Mouse (Mus musculus) layer of hippocampus, adult 9-11 months (tissue): ENCODE measurements around the gene BC017158.

Experiments
- DNase-seq: peaks from one replicate; pipeline ENCODE4 v3.0.0; 2022

BC017158 gene

DNA sequence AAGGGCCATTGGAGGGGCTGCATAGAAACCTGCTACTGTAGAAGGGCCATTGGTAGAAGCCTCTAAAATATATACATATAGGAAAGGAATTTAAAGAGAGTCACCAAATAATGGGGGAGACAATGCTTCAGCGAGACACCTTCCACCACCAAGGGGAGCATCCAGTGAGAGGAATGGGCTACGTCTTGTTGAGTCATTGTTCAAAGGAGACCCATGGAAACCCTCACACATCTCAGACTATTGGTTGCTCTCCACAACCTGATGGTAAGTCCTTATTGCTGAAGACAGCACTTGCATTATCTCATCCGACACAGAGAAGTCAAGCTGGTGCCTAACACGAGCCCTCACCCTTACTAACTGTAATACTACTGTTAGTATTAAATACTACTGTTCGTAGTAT is 42.2 kb downstream of the BC017158 start:
- DNase-seq, result no peak

DNA sequence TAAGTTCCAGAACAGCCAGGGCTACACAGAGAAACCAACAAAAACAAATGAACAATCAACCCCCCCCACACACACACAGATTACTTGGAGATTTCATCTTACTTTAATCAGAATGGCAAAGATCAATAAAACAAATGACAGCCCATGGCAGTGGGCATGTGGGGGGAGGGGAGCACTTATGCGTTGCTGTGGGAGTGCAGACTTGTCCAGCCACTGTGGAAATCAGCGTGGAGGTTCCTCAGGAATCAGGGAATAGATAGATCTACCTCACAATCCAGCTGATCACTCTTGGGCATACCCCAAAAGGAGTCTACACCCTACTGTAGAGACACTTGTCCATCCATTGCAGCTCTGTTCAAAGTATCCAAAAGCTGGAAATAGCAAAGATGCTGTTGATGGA is 43.0 kb downstream of the BC017158 start:
- DNase-seq, result no peak

DNA sequence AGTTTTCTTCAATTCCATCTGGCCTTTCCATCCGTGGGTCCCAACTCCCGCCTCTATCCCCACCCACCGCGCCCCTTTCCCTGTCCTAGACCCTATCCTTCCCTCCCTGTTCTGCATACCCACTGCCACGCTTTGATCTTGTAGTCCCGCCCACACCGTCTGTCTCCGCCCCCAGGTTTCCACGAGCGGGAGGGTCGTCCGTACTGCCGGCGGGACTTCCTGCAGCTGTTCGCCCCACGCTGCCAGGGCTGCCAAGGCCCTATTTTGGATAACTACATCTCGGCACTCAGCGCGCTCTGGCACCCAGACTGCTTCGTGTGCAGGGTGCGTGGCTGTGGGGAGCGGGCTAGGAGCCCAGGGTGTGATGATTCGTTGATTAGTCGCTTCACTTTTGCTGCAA is 45.4 kb downstream of the BC017158 start:
- DNase-seq, result peak; percentile 87

- DNase-seq, result no peak
Observed at GRCm38 (mm10) chr7:128251946-128252345, 46.0 kb downstream of the BC017158 start.

GRCm38 (mm10) chr7:128249998-128250397 is 48.0 kb downstream of the BC017158 start:
- DNase-seq, result no peak

DNA sequence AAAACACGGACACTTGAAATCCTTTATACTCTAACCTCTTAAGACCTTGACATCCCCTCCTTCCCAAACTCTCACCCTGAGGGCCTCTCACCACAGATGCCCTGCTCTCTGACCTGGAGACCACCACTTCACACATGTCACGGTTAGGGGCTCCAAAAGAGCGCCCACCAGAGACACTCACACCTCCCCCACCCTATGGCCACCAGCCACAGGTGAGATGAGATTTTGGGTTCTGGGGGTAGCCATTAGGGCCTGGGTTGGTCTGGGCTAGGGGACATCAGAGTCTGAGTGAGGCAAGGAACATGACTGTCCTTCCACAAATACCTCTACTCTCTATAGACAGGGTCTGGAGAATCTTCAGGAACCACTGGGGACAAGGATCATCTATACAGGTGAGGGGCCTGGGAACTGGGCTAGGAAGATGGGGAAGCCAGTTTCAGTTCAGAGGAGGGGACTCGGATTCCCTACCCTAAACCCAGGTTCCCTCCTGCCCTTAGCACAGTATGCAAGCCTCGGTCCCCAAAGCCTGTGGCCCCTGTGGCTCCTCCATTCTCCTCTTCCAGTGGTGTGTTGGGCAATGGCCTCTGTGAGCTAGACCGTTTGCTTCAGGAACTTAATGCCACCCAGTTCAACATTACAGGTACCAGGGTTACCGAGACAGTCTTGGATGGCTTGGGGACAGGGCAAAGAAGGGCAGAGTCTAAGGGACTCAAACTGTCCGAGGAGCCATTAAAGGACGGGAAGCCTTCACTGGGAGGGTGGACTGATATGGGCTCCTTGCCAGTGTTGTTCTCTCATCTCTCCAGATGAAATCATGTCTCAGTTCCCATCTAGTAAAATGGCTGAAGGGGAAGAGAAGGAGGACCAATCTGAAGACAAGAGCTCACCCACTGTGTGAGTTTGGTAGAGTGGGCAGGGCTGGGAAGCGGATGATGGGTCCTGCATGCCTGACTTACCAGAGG is 49.6 kb downstream of the BC017158 start:
- no peak for DNase-seq

DNA sequence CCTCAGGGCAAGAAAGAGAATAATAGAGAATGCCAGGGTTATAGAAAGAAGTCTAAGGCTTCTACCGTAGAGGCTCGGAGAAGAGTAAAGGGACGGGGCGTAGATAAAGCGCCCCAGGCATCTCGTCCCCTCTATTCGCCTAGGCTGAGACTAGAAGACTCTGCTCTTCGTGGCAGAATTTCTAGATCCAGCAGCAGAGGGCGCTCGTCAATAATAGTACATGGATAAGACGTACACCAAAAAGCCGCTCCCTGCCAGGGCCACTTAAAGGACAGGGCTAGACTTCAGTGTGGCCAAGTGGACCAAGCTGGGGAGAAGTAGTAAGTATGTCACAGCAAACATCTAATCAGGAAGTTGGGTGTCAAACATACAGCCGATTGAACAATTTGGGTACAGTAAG is 50.5 kb downstream of the BC017158 start:
- DNase-seq, result peak; percentile 85

GRCm38 (mm10) chr7:128246496-128247391 is 51.2 kb downstream of the BC017158 start, which contains the start of gene Tgfb1i1:
Gene Tgfb1i1, plus strand, starts transcription at chr7:128246812.
- DNase-seq, result peak; percentile 49

- DNase-seq, result no peak
Observed at GRCm38 (mm10) chr7:128245547-128245946, 52.4 kb downstream of the BC017158 start.

GRCm38 (mm10) chr7:128244410-128245025 is 53.5 kb downstream of the BC017158 start:
- no peak for DNase-seq

DNA sequence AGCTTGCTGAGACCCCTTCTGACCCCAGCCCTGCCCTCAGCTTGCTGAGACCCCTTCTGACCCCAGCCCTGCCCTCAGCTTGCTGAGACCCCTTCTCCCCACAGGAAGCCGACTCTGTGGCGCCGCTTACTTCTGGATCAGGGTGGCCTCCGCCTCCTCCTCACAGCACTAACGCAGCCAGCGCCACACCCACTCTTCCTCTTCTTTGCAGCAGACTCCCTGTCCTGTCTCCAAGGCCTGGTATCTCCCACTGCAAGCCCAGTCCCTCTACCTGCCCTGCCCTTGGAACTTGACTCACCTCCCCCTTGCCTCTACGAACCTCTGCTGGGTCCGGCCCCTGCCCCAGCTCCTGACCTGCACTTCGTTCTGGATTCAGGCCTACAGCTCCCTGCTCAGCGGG is 54.0 kb downstream of the BC017158 start:
- DNase-seq, result no peak

GRCm38 (mm10) chr7:128242331-128242730 is 55.6 kb downstream of the BC017158 start:
- no peak for DNase-seq

- DNase-seq, result no peak
Observed at GRCm38 (mm10) chr7:128240131-128240784, 57.7 kb downstream of the BC017158 start.

DNA sequence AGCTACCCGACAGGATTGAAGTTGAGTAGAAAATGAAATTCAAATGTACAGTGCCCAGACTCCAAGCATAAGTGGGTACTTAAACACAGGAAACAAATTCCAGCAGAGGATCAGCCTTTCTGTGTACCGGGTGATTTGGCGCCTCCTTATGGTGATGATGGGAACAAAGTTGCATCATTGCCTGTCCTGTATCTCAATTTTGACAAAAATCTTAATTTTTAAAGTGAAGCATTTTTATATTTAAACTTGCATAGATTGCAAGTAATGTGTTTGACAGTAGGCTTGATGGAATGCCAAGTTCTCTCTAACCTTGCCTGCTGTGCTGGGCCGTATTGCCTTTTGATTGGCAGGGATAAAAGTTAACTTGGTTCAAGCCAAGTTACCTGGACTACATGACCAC is 59.0 kb downstream of the BC017158 start:
- DNase-seq, result no peak

DNA sequence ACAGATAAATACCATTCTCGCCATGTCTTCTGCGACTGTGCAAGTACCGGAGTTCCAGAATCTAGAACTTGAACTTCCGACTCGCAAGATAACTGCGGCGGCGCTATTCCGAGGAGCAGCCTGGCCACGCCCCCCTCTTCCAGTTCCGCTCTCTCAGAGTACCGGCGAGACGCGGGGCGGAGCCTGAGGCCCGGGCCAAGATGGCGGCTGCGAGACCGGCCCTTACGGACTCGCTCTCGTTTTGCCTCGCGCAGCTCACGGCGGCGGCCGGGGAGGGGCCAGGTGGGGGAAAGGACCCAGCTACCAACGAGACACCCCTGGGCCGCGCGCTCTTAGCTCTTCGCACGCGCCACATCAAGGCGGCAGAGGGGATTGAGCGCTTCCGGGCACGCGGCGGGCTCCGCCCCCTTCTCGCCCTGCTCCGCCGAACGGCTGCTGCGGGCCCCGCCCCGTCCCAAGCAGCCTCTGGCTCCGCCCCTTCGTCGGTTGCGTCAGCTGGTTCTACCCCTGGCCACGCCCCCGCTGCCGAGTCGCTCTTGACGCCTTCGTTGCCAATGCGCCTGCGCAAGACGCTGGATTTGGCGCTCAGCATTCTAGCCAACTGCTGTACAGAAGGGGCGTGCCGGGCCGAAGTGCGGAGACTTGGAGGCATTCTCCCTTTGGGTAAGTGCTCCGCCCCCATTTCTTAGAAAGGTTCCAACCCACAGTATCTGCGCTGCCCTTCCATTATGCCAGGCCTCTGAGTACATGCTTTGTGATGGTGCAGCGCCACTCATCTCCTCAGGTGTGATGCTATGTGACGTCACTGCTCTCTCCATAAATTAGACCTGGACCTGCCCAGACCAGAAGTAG is 59.8 kb downstream of the BC017158 start, which contains the start of gene 9130023H24Rik:
TSS of gene 9130023H24Rik (minus strand) at position 105 of the 852 bp plus-strand sequence.
- peak; percentile 99 for DNase-seq

GRCm38 (mm10) chr7:128237593-128237926 is 60.4 kb downstream of the BC017158 start:
- no peak for DNase-seq

GRCm38 (mm10) chr7:128236856-128237592 is 60.9 kb downstream of the BC017158 start, which contains the start of gene Armc5:
Gene Armc5, plus strand, starts transcription at chr7:128237342.
- peak; percentile 77 for DNase-seq

- no peak for DNase-seq
Observed at GRCm38 (mm10) chr7:128236426-128236825, 61.5 kb downstream of the BC017158 start.

DNA sequence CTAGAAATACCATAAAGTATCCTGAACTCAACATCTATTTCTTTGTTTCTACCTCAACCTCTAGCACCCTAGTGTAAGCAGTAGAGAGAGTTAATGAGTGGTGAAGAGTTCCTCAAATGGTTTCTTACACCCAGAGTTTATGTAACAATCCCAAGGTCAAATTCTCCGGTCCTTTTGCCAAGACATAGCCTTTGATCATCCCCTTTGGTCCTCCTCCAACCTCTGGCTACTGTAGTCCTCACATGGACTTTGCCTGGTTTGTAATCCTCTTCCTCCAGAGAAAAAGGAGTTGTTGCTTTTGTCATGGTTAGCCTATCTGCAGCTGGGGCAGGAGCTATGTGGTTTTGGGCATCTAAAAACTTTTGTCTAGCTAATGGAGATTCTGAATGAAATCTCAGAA is 62.5 kb downstream of the BC017158 start:
- DNase-seq, result no peak

GRCm38 (mm10) chr7:128234796-128235195 is 63.2 kb downstream of the BC017158 start:
- DNase-seq, result no peak

- no peak for DNase-seq
Observed at GRCm38 (mm10) chr7:128231741-128232140, 66.2 kb downstream of the BC017158 start.
